Mouse (Mus musculus): Measurements from ENCODE around the gene Cd247. TPM values are rescaled to one million over a fixed set of nuclear protein-coding genes. Genes with fewer than 3 reads are reported as not detected.
"Not testable (repeated sequence)": the region's sequence is repeated elsewhere in the genome, so short reads cannot be mapped to it uniquely, and the experiment has no call there.

Gene Cd247
- total RNA-seq (2014; fragmentation: Nextera tagmentation) (not detected in 2 replicates), total RNA-seq (2017) (0.26 and 0.56 TPM in 2 replicates)

DNA sequence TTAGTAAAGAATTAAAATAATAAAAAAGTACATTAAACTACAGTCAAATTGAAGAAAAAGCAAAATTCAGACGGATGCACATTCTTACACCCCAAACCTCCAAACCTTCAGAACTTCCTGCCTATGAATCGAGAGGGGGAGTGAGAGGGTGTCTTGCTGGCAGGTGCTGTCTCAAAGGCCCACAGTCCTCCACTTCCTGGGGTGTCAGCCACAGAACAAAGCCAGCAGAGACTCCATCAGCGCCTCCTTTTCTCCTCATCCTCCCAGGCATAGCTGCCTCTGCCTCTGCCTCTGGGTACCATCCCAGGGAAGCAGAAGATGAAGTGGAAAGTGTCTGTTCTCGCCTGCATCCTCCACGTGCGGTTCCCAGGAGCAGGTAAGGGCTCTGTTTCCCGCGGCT, at the start of gene Cd247:
Cd247 (plus strand) TSS at position 171 of the 400 bp plus-strand sequence.
- ATAC-seq (replicated peaks; ENCODE audit: poor library complexity, severe bottlenecking), result no peak

- ATAC-seq (replicated peaks; ENCODE audit: poor library complexity, severe bottlenecking), result no peak
These were observed 49.5 kb upstream of the Cd247 start for GRCm38 (mm10) chr1:165738985-165739384.

DNA sequence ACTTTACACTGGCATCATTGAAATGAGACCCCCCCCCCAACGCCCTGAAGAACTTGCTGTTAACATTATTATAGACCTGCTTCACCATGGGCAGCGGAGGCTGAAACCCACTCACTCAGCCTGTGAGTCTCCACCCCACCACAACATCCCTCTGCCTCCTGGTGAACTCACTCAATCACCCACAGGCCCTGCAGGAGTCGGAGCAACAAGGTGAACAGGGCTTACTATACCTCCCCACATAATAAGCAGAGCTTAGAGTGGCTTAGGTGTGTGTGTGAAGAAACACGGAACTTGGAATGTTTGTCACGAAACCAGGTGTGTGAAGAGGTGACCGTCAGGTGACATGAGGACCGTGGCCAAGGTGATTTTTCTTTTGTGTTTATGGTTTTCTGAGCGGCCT, 46.5 kb upstream of the Cd247 start:
- no peak for ATAC-seq (replicated peaks; ENCODE audit: poor library complexity, severe bottlenecking)

DNA sequence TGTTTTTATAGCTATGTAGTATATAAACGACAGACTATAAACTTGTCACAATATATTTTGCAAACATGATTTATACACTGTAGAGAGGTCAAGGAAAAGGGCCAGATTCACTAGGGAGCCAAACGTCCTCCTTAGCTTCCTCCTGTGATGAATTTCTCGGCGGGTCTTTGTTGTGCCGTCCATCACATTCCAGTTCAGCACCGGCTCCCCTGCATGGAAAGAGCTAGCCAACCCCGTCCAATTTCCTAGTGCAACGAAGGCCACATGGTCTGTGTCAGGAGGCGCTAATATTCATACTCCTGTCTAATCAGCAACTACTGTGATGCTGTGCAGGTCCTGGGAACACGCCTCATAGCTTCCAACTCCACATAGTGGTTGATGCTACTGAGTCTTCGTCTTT, 40.4 kb upstream of the Cd247 start:
- ATAC-seq (replicated peaks; ENCODE audit: poor library complexity, severe bottlenecking), result no peak

- ATAC-seq (replicated peaks; ENCODE audit: poor library complexity, severe bottlenecking), result peak; percentile 94
These were observed 37.3 kb upstream of the Cd247 start for GRCm38 (mm10) chr1:165751142-165751541.

DNA sequence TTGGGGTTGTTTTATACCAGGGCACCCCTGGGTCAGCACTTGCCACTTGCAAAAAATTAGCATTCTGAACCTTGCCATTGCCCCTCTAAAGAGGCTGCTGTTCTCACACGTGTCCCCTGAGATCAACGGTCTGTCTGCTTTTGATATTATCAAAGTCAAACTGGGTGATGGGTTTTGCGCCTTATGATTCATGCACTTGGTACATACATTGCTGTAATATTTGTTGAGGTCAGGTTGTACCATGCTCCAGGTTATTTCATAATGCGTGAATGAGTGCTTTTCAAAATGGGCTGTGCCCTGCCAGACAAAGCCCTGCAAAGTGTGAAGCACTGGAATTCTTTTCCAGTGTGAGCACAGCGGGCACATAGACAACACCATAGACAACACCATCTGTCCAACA, 36.6 kb upstream of the Cd247 start:
- no peak for ATAC-seq (replicated peaks; ENCODE audit: poor library complexity, severe bottlenecking)

GRCm38 (mm10) chr1:165754205-165754604, 34.3 kb upstream of the Cd247 start:
- no peak for ATAC-seq (replicated peaks; ENCODE audit: poor library complexity, severe bottlenecking)

GRCm38 (mm10) chr1:165755194-165755593, 33.3 kb upstream of the Cd247 start:
- ATAC-seq (replicated peaks; ENCODE audit: poor library complexity, severe bottlenecking), result no peak

- ATAC-seq (replicated peaks; ENCODE audit: poor library complexity, severe bottlenecking), result no peak
These were observed 26.8 kb upstream of the Cd247 start for GRCm38 (mm10) chr1:165761522-165762305.

DNA sequence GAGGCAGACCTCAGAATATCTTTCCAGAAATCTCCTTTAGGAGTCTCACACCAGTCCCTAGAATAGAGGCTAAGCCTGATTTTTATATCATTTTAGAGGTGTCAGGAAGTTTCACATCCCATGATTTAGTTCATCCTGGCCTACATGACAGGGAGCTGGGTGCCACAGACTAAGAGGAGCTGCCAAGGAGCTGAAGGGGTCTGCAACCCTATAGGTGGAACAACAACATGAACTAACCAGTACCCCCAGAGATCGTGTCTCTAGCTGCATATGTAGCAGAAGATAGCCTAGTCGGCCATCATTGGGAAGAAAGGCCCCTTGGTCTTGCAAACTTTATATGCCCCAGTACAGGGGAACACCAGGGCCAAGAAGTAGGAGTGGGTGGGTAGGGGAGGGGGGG, 26.0 kb upstream of the Cd247 start:
- ATAC-seq (replicated peaks; ENCODE audit: poor library complexity, severe bottlenecking), result not testable (repeated sequence)

- peak; percentile 34 for ATAC-seq (replicated peaks; ENCODE audit: poor library complexity, severe bottlenecking)
These were observed 25.4 kb upstream of the Cd247 start for GRCm38 (mm10) chr1:165762914-165763634.

GRCm38 (mm10) chr1:165763635-165764372, 24.7 kb upstream of the Cd247 start, which contains the start of gene Creg1:
Gene Creg1 (plus strand): TSS chr1:165763746.
- peak; percentile 85 for ATAC-seq (replicated peaks; ENCODE audit: poor library complexity, severe bottlenecking)

GRCm38 (mm10) chr1:165764571-165764970, 23.9 kb upstream of the Cd247 start:
- ATAC-seq (replicated peaks; ENCODE audit: poor library complexity, severe bottlenecking), result no peak

GRCm38 (mm10) chr1:165765041-165765440, 23.4 kb upstream of the Cd247 start:
- no peak for ATAC-seq (replicated peaks; ENCODE audit: poor library complexity, severe bottlenecking)

GRCm38 (mm10) chr1:165765651-165766294, 22.7 kb upstream of the Cd247 start:
- 0 out of 2 replicates have a peak, but pooled peaks have one; percentile 13 for ATAC-seq (replicated peaks; ENCODE audit: poor library complexity, severe bottlenecking)

DNA sequence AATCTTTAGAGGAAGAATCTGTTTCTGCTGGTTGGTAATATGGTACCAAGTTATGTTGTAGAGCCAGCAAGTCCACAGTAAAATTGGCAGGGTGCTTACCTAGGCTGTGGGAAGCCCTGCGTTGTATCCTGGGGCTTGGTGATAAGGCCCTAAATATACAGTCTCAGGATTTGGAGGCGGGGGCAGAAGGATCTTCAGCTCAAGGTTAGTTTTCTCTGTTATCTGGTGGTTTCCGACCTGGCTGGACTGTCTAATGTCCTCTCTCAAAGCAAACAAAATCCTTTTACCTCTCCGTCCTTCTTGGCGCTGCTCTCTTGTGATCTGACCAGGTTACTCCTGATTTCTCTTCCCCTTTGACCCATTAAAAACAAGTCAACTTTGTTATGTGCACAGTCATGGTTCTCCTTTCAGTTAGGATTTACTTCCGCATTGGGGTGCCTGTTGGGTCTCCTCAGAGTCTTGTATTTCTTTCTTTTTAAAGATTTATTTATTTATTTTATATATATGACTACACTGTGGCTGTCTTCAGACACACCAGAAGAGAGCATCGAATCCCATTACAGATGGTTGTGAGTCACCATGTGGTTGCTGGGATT, 22.1 kb upstream of the Cd247 start:
- ATAC-seq (replicated peaks; ENCODE audit: poor library complexity, severe bottlenecking), result peak; percentile 24; the same call in 1 of the 2 replicates

DNA sequence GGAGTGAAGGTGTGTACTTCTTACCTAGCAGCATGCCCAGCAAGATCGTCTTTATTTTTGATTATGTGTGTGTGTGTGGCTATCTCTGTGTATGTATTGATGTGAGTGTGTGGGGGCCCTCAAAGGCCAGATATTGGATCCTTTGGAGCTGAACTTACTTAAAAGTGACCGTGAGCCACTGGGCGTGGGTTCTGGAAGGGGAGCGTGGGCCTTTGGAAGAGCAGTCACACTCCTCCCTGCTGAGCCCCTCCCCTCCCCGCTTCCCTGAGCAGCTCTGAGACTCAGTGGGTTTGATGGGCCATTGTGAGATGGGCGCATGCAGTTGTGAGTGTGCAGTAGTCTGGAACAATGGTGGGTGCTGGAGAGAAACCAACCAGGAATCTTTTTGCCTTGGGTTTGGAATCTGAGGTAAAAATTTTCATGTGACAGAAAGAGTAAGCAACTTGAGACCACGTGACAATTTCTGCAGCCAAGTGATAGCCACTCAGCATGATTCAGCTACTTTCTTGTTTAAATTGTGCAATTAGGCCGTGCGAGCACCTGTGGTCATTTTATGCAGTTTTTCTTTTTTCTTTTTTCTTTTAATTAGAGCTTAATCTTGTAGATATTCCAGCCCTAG, 19.5 kb upstream of the Cd247 start:
- ATAC-seq (replicated peaks; ENCODE audit: poor library complexity, severe bottlenecking), result no peak

DNA sequence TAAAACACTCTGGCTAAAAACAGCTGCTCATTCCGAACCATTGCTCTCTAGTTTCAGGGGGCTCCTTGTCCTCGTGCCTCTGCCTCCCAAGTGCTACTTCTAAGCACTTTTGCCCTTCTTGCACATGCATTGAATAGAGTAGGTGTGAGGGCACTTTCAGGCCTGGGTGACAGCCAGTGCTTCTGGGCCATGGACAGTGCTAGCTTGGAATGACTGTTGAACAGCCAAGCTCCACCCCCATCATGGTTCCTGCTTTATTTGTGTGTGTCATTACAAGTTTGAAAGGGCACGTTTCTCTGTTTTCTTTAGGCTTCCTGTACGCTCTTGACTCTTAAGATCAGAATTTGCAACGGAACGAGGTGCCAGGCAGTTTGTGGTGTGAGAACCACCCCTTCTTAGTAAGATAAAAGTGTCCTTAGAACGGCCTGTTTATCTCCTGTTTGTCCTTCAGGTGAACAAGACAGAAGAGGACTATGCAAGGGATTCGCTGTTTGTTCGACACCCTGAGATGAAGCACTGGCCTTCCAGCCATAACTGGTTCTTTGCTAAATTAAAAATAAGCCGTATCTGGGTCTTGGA, 18.2 kb upstream of the Cd247 start:
- ATAC-seq (replicated peaks; ENCODE audit: poor library complexity, severe bottlenecking), result no peak

GRCm38 (mm10) chr1:165771491-165771897, 17.0 kb upstream of the Cd247 start:
- peak; percentile 80 for ATAC-seq (replicated peaks; ENCODE audit: poor library complexity, severe bottlenecking)

Measured in granulocyte monocyte progenitor cell, adult 5-6 weeks (primary cell).